Mouse (Mus musculus) embryonic facial prominence, embryonic 13.5 days (tissue): ENCODE measurements around the gene Sec22c. TPM values are rescaled to one million over a fixed set of nuclear protein-coding genes. Genes with fewer than 3 reads are reported as not detected.

Experiments
- ATAC-seq: fragments of 200-750 bp; cut with Nextera tagmentation; 2 replicates; pipeline ENCODE4 v1.8.0; 2017; ENCODE audit warnings: low read depth; ENCODE audit not compliant: insufficient number of reproducible peaks, insufficient read depth, low FRiP score, low TSS enrichment
- H3K27ac ChIP-seq: fragments of 300-500 bp; sonication (generic); 2 replicates; pipeline ENCODE4 v1.5.1; 2015; ENCODE audit warnings: moderate library complexity, mild to moderate bottlenecking, inconsistent platforms
- H3K27me3 ChIP-seq: fragments of 300-500 bp; sonication (generic); 2 replicates; pipeline ENCODE4 v1.6.1; 2015; ENCODE audit warnings: mild to moderate bottlenecking, inconsistent platforms
- H3K36me3 ChIP-seq: fragments of 300-500 bp; sonication (generic); 2 replicates; pipeline ENCODE4 v1.6.1; 2015; ENCODE audit warnings: mild to moderate bottlenecking, inconsistent platforms
- H3K4me1 ChIP-seq: fragments of 300-500 bp; sonication (generic); 2 replicates; pipeline ENCODE4 v1.6.1; 2015; ENCODE audit warnings: inconsistent platforms
- H3K4me2 ChIP-seq: fragments of 300-500 bp; sonication (generic); 2 replicates; pipeline ENCODE4 v1.6.1; 2015; ENCODE audit warnings: moderate library complexity, mild to moderate bottlenecking, inconsistent platforms
- H3K4me3 ChIP-seq: fragments of 300-500 bp; sonication (generic); 2 replicates; pipeline ENCODE4 v1.5.1; 2015; ENCODE audit warnings: mild to moderate bottlenecking, inconsistent platforms
- H3K9ac ChIP-seq: fragments of 300-500 bp; sonication (generic); 2 replicates; pipeline ENCODE4 v1.6.1; 2015; ENCODE audit warnings: mild to moderate bottlenecking, inconsistent platforms
- H3K9me3 ChIP-seq: fragments of 300-500 bp; sonication (generic); 2 replicates; pipeline ENCODE4 v1.6.1; 2016; ENCODE audit warnings: inconsistent platforms
- WGBS: fragments of 180-500 bp; shearing (Covaris S2); methylation state at CpG from one replicate; pipeline ENCODE4 v1.1.7; 2015; ENCODE audit warnings: mixed read lengths; 5-methylcytosine and 5-hydroxymethylcytosine counted together
- polyA plus RNA-seq: library from polyadenylated mRNA; unstranded; fragments of >200 nt; fragmentation: Nextera tagmentation; extraction: Ambion mirVana; gene quantifications from 2 replicates; pipeline ENCODE4 v1.2.1, GENCODE M21; 2015

Sec22c gene
- polyA plus RNA-seq, 1 experiment from 2014 or later: 15.8 TPM

GRCm38 (mm10) chr9:121667822-121668221 lies 37.5 kb downstream of the Sec22c start:
- Histone ChIP-seq H3K4me1 (peaks cover 17% of the 10 kb centered on the region), H3K36me3 (no peaks in the 10 kb centered on the region), H3K27ac (no peak overlapping the region), H3K9ac (no peak overlapping the region), H3K9me3 (no peaks in the 10 kb centered on the region), H3K4me3 (no peak overlapping the region), H3K27me3 (peaks cover 53% of the 10 kb centered on the region), H3K4me2 (no peak overlapping the region)
- 0 out of 2 replicates have a peak, but pooled peaks have one; percentile 23 for ATAC-seq
- WGBS: 77% methylated on average over 11 of the region's 11 CpGs

- Histone ChIP-seq H3K9ac (no peak overlapping the region), H3K4me1 (peaks cover 13% of the 10 kb centered on the region), H3K27me3 (peaks cover 53% of the 10 kb centered on the region), H3K4me2 (no peak overlapping the region), H3K9me3 (no peaks in the 10 kb centered on the region), H3K27ac (no peak overlapping the region), H3K36me3 (no peaks in the 10 kb centered on the region), H3K4me3 (no peak overlapping the region)
- WGBS: 75% methylated on average over 16 of the region's 16 CpGs
- no peak for ATAC-seq
Observed at GRCm38 (mm10) chr9:121666957-121667630, 38.2 kb downstream of the Sec22c start.

- 80% methylated on average over 5 of the region's 5 CpGs for WGBS
- H3K27me3 ChIP-seq: peaks cover 32% of the 10 kb centered on the region
Observed at GRCm38 (mm10) chr9:121664104-121664503, 41.2 kb downstream of the Sec22c start.

GRCm38 (mm10) chr9:121663467-121663866 lies 41.8 kb downstream of the Sec22c start:
- Histone ChIP-seq H3K27me3 (peaks cover 29% of the 10 kb centered on the region), H3K36me3 (no peaks in the 10 kb centered on the region), H3K4me3 (no peak overlapping the region), H3K4me1 (no peaks in the 10 kb centered on the region), H3K9ac (no peak overlapping the region), H3K27ac (no peak overlapping the region), H3K9me3 (no peaks in the 10 kb centered on the region), H3K4me2 (no peak overlapping the region)
- ATAC-seq: no peak
- WGBS: 69% methylated on average over 6 of the region's 6 CpGs

More at GRCm38 (mm10) chr9:121664104-121664503, 41.2 kb downstream of the Sec22c start:
- no peak overlapping the region for H3K4me2 ChIP-seq
- ATAC-seq: no peak
- no peak overlapping the region for H3K27ac ChIP-seq
- H3K4me3 ChIP-seq: no peak overlapping the region
- H3K36me3 ChIP-seq: no peaks in the 10 kb centered on the region
- no peak overlapping the region for H3K9ac ChIP-seq
- H3K9me3 ChIP-seq: no peaks in the 10 kb centered on the region
- H3K4me1 ChIP-seq: peaks cover 1% of the 10 kb centered on the region

- no peaks in the 10 kb centered on the region for H3K4me1 ChIP-seq
- WGBS: 74% methylated on average over 7 of the region's 7 CpGs
- 0 out of 2 replicates have a peak, but pooled peaks cover 3% of the 10 kb centered on the region for H3K27me3 ChIP-seq
- no peak for ATAC-seq
- no peak overlapping the region for H3K9ac ChIP-seq
- H3K9me3 ChIP-seq: no peaks in the 10 kb centered on the region
- no peaks in the 10 kb centered on the region for H3K36me3 ChIP-seq
- H3K27ac ChIP-seq: no peak overlapping the region
- H3K4me3 ChIP-seq: no peak overlapping the region
- H3K4me2 ChIP-seq: no peak overlapping the region
Observed at GRCm38 (mm10) chr9:121659791-121660190, 45.5 kb downstream of the Sec22c start.

GRCm38 (mm10) chr9:121658248-121658647 lies 47.0 kb downstream of the Sec22c start:
- Histone ChIP-seq H3K9me3 (no peaks in the 10 kb centered on the region), H3K4me1 (no peaks in the 10 kb centered on the region), H3K27me3 (peaks cover 3% of the 10 kb centered on the region; the same call in 1 of the 2 replicates), H3K27ac (no peak overlapping the region), H3K4me2 (no peak overlapping the region), H3K9ac (no peak overlapping the region), H3K36me3 (no peaks in the 10 kb centered on the region), H3K4me3 (no peak overlapping the region)
- WGBS: 78% methylated on average over 7 of the region's 7 CpGs
- ATAC-seq: no peak

- H3K4me2 ChIP-seq: no peak overlapping the region
- no peaks in the 10 kb centered on the region for H3K36me3 ChIP-seq
- H3K9ac ChIP-seq: no peak overlapping the region
- ATAC-seq: no peak
- H3K9me3 ChIP-seq: no peaks in the 10 kb centered on the region
- 63% methylated on average over 13 of the region's 13 CpGs for WGBS
- H3K27me3 ChIP-seq: peaks cover 3% of the 10 kb centered on the region; the same call in 1 of the 2 replicates
- no peak overlapping the region for H3K27ac ChIP-seq
- H3K4me3 ChIP-seq: no peak overlapping the region
- no peaks in the 10 kb centered on the region for H3K4me1 ChIP-seq
Observed at GRCm38 (mm10) chr9:121657143-121657542, 48.1 kb downstream of the Sec22c start.

GRCm38 (mm10) chr9:121656322-121656721 lies 49.0 kb downstream of the Sec22c start:
- peaks cover 3% of the 10 kb centered on the region; the same call in 1 of the 2 replicates for H3K27me3 ChIP-seq
- H3K4me3 ChIP-seq: no peak overlapping the region
- H3K27ac ChIP-seq: no peak overlapping the region
- no peak for ATAC-seq
- peaks cover 2% of the 10 kb centered on the region; the same call in 1 of the 2 replicates for H3K4me1 ChIP-seq
- no peaks in the 10 kb centered on the region for H3K36me3 ChIP-seq
- no peak overlapping the region for H3K4me2 ChIP-seq
- 91% methylated on average over 5 of the region's 5 CpGs for WGBS
- no peaks in the 10 kb centered on the region for H3K9me3 ChIP-seq
- H3K9ac ChIP-seq: no peak overlapping the region

- no peaks in the 10 kb centered on the region for H3K36me3 ChIP-seq
- ATAC-seq: no peak
- H3K27me3 ChIP-seq: peaks cover 2% of the 10 kb centered on the region; the same call in 1 of the 2 replicates
- H3K4me1 ChIP-seq: peaks cover 6% of the 10 kb centered on the region; the same call in 1 of the 2 replicates
- no peak overlapping the region for H3K27ac ChIP-seq
- H3K9ac ChIP-seq: no peak overlapping the region
- no peak overlapping the region for H3K4me2 ChIP-seq
- no peaks in the 10 kb centered on the region for H3K9me3 ChIP-seq
- no peak overlapping the region for H3K4me3 ChIP-seq
- 83% methylated on average over 10 of the region's 10 CpGs for WGBS
Observed at GRCm38 (mm10) chr9:121653668-121654067, 51.6 kb downstream of the Sec22c start.

- Histone ChIP-seq H3K4me1 (peaks cover 17% of the 10 kb centered on the region), H3K4me2 (no peak overlapping the region), H3K27ac (no peak overlapping the region), H3K4me3 (no peak overlapping the region), H3K36me3 (no peaks in the 10 kb centered on the region), H3K9me3 (no peaks in the 10 kb centered on the region), H3K9ac (no peak overlapping the region), H3K27me3 (peaks cover 38% of the 10 kb centered on the region)
- 64% methylated on average over 7 of the region's 7 CpGs for WGBS
- ATAC-seq: no peak
Observed at GRCm38 (mm10) chr9:121647026-121647425, 58.3 kb downstream of the Sec22c start.

GRCm38 (mm10) chr9:121644855-121645254 lies 60.4 kb downstream of the Sec22c start:
- ATAC-seq: no peak
- H3K9ac ChIP-seq: no peak overlapping the region
- H3K27me3 ChIP-seq: peaks cover 60% of the 10 kb centered on the region
- no peak overlapping the region for H3K4me3 ChIP-seq
- H3K4me2 ChIP-seq: no peak overlapping the region
- peaks cover 18% of the 10 kb centered on the region for H3K4me1 ChIP-seq
- H3K27ac ChIP-seq: no peak overlapping the region
- no peaks in the 10 kb centered on the region for H3K36me3 ChIP-seq
- H3K9me3 ChIP-seq: no peaks in the 10 kb centered on the region
- WGBS: 76% methylated on average over 3 of the region's 3 CpGs
